Comparison of ENCODE assay signal across 21 mouse cellular contexts in the genomic region with DNA sequence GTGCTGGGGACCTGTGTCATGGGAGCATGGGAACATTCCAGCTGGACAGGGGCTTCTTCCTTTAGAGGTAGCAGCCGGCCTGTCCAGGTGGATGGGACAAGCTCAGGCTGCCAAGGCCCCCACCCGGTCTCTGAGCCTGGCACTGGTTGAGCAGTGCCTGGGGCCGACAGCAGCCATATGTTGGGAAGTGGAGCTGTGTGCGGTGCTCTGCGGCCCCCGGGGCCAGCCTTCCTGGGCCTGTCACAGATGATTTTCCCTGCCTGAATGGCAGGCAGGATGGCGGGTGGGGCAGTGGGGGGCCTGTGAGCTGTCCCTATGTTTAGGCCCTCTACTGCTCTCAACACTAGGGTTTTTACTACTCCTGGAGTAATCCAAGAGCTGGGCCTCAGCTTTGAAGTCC. TPM values are rescaled to one million over a fixed set of nuclear protein-coding genes. Genes with fewer than 3 reads are reported as not detected.
DNase-seq lines count a peak whose midpoint lies in the region; ATAC-seq lines count a peak whose summit lies in the region.
"Had no signal": no experiment of that assay in that cellular context is flagged by ENCODE, and none has a peak within 500 bp of the region (broad histone marks: within the 10 kb centered on the region; RNA-seq: fewer than 3 reads in every experiment).

No protein-coding gene starts in this region.

- H3K4me3 ChIP-seq in heart, embryonic 13.5 days, result no peak overlapping the region
- no peak overlapping the region for H3K4me3 ChIP-seq in heart, embryonic 11.5 days (ENCODE audit: low read depth, low read length)
- H3K4me3 ChIP-seq in midbrain, embryonic 13.5 days (replicated peaks), result no peak overlapping the region
- H3K4me3 ChIP-seq in midbrain, embryonic 16.5 days (ENCODE audit: low read depth, low read length), result no peak overlapping the region
- H3K4me3 ChIP-seq: embryonic facial prominence, embryonic 12.5 days; forebrain, embryonic 10.5 days; heart, embryonic 15.5 days had no signal

- H3K9ac ChIP-seq in heart, embryonic 13.5 days, result 0 out of 2 replicates have a peak overlapping the region, but pooled peaks have one; percentile 9
- H3K9ac ChIP-seq in heart, embryonic 11.5 days (ENCODE audit: low read depth, low read length), result no peak overlapping the region
- peak overlapping the region; percentile 32; the same call in 1 of the 2 replicates for H3K9ac ChIP-seq in midbrain, embryonic 13.5 days (replicated peaks)
- H3K9ac ChIP-seq in midbrain, embryonic 16.5 days (ENCODE audit: low read depth, low read length), result no peak overlapping the region
- H3K9ac ChIP-seq: embryonic facial prominence, embryonic 12.5 days; heart, embryonic 15.5 days; lung, embryonic 14.5 days had no signal

- DNase-seq in cerebellum, postnatal 10 days, result peak; percentile 91 to 93
- DNase-seq in adipocyte (ENCODE audit: low spot score), result no peak
- no peak for DNase-seq in heart, postnatal 14 days
- no peak for DNase-seq in right cerebral cortex, adult 18-20 months
- DNase-seq: kidney, adult 8-10 months; kidney, postnatal 4 days; lung, embryonic 14.5 days; thymus, postnatal 25 days had no signal

- H3K4me1 ChIP-seq in heart, embryonic 13.5 days, result peaks cover 11% of the 10 kb centered on the region
- H3K4me1 ChIP-seq in heart, embryonic 11.5 days (ENCODE audit: control insufficient read depth, insufficient read depth, low read length), result peaks cover 13% of the 10 kb centered on the region
- H3K4me1 ChIP-seq in midbrain, embryonic 13.5 days (replicated peaks), result peaks cover 22% of the 10 kb centered on the region
- peaks cover 4% of the 10 kb centered on the region for H3K4me1 ChIP-seq in midbrain, embryonic 16.5 days (ENCODE audit: control insufficient read depth, insufficient read depth, low read length)

- no peaks in the 10 kb centered on the region for H3K9me3 ChIP-seq in heart, embryonic 13.5 days
- no peaks in the 10 kb centered on the region for H3K9me3 ChIP-seq in heart, embryonic 11.5 days (replicated peaks; ENCODE audit: control insufficient read depth, low read length)
- H3K9me3 ChIP-seq in midbrain, embryonic 13.5 days, result no peaks in the 10 kb centered on the region
- no peaks in the 10 kb centered on the region for H3K9me3 ChIP-seq in midbrain, embryonic 16.5 days (replicated peaks; ENCODE audit: control insufficient read depth, low read length, poor library complexity, severe bottlenecking)
- H3K9me3 ChIP-seq: embryonic facial prominence, embryonic 12.5 days; forebrain, embryonic 10.5 days; heart, embryonic 15.5 days had no signal

- peaks cover 34% of the 10 kb centered on the region for H3K36me3 ChIP-seq in heart, embryonic 13.5 days
- peaks cover 3% of the 10 kb centered on the region; the same call in 1 of the 2 replicates for H3K36me3 ChIP-seq in heart, embryonic 11.5 days (ENCODE audit: control insufficient read depth, insufficient read depth, low read length)
- H3K36me3 ChIP-seq in midbrain, embryonic 13.5 days, result peaks cover 33% of the 10 kb centered on the region
- no peaks in the 10 kb centered on the region; the same call in 1 of the 2 replicates for H3K36me3 ChIP-seq in midbrain, embryonic 16.5 days (ENCODE audit: control insufficient read depth, insufficient read depth, low read length)

- no peak for ATAC-seq in heart, embryonic 13.5 days (ENCODE audit: extremely low read depth, insufficient number of reproducible peaks, low FRiP score, low TSS enrichment)
- ATAC-seq in heart, embryonic 11.5 days (replicated peaks; ENCODE audit: insufficient number of reproducible peaks, low FRiP score, low TSS enrichment), result no peak
- no peak for ATAC-seq in midbrain, embryonic 13.5 days
- ATAC-seq in midbrain, embryonic 16.5 days, result no peak

- H3K27me3 ChIP-seq in heart, embryonic 13.5 days (replicated peaks), result peaks cover 31% of the 10 kb centered on the region
- H3K27me3 ChIP-seq in heart, embryonic 11.5 days (ENCODE audit: control insufficient read depth, insufficient read depth, low read length), result peaks cover 25% of the 10 kb centered on the region
- peaks cover 30% of the 10 kb centered on the region for H3K27me3 ChIP-seq in midbrain, embryonic 13.5 days
- H3K27me3 ChIP-seq in midbrain, embryonic 16.5 days (ENCODE audit: control insufficient read depth, insufficient read depth, low read depth, low read length), result peaks cover 25% of the 10 kb centered on the region

- no peak overlapping the region for H3K27ac ChIP-seq in heart, embryonic 13.5 days (replicated peaks)
- H3K27ac ChIP-seq in heart, embryonic 11.5 days (ENCODE audit: low read depth, low read length), result no peak overlapping the region
- no peak overlapping the region for H3K27ac ChIP-seq in midbrain, embryonic 13.5 days
- H3K27ac ChIP-seq in midbrain, embryonic 16.5 days (ENCODE audit: low read length), result no peak overlapping the region
- H3K27ac ChIP-seq: embryonic facial prominence, embryonic 12.5 days; forebrain, embryonic 10.5 days; heart, embryonic 15.5 days had no signal

- no peak overlapping the region for H3K4me2 ChIP-seq in heart, embryonic 13.5 days
- H3K4me2 ChIP-seq in heart, embryonic 11.5 days, result no peak overlapping the region
- no peak overlapping the region for H3K4me2 ChIP-seq in midbrain, embryonic 13.5 days (replicated peaks)
- H3K4me2 ChIP-seq in midbrain, embryonic 16.5 days (ENCODE audit: low read length), result no peak overlapping the region
- H3K4me2 ChIP-seq: embryonic facial prominence, embryonic 12.5 days; heart, embryonic 15.5 days; lung, embryonic 14.5 days had no signal

- 79% methylated on average over 7 of the region's 7 CpGs for WGBS in heart, embryonic 13.5 days
- WGBS in heart, embryonic 11.5 days (ENCODE audit: insufficient replicate concordance), result 69% methylated on average over 7 of the region's 7 CpGs
- 68% methylated on average over 7 of the region's 7 CpGs for WGBS in midbrain, embryonic 13.5 days
- WGBS in midbrain, embryonic 16.5 days, result 61% methylated on average over 7 of the region's 7 CpGs

- intact Hi-C loops in heart, postnatal 14 days (cut with DNase I), result no loop called here

RNA-seq across cellular contexts. Expression of gene A930017K11Rik, which starts 3.8 kb away (rescaled TPM):
- 0.13 and 0.15 TPM in 2 replicates for polyA plus RNA-seq in heart, embryonic 13.5 days (2015; fragmentation: Nextera tagmentation; extraction: Ambion mirVana)
- polyA plus RNA-seq in heart, embryonic 11.5 days (2014; fragmentation: Nextera tagmentation; extraction: Ambion mirVana), result 0.14 and 0.25 TPM in 2 replicates
- polyA plus RNA-seq in midbrain, embryonic 13.5 days (2015; fragmentation: Nextera tagmentation; extraction: Ambion mirVana), result 0.48 and 0.62 TPM in 2 replicates
- polyA plus RNA-seq in midbrain, embryonic 16.5 days (2015; fragmentation: Nextera tagmentation; extraction: Ambion mirVana), result 2.8 and 3.1 TPM in 2 replicates
- total RNA-seq in heart, postnatal 14 days (2021), result not detected
- total RNA-seq: common myeloid progenitor, adult 5-6 weeks; megakaryocyte progenitor cell, adult 5-6 weeks had no signal
- polyA plus RNA-seq: spleen, adult 2 months had no signal

RNA-seq across cellular contexts. Expression of gene Nhlrc4, which starts 11.4 kb away (rescaled TPM):
- 0.06 TPM in 1 of 2 replicates, not detected in the other for polyA plus RNA-seq in heart, embryonic 13.5 days (2015; fragmentation: Nextera tagmentation; extraction: Ambion mirVana)
- polyA plus RNA-seq in heart, embryonic 11.5 days (2014; fragmentation: Nextera tagmentation; extraction: Ambion mirVana), result 0.34 and 0.42 TPM in 2 replicates
- 0.12 TPM in 1 of 2 replicates, not detected in the other for polyA plus RNA-seq in midbrain, embryonic 13.5 days (2015; fragmentation: Nextera tagmentation; extraction: Ambion mirVana)
- 0.16 and 0.78 TPM in 2 replicates for polyA plus RNA-seq in midbrain, embryonic 16.5 days (2015; fragmentation: Nextera tagmentation; extraction: Ambion mirVana)
- under 1 TPM in 1 of 2 experiments, not detected in 1; 0.17 TPM for total RNA-seq in heart, postnatal 14 days (2021)
- total RNA-seq: common myeloid progenitor, adult 5-6 weeks; layer of hippocampus, postnatal 14 days; left cerebral cortex, postnatal 25 days; megakaryocyte progenitor cell, adult 5-6 weeks had no signal
- polyA plus RNA-seq: lung, embryonic 14.5 days; neural tube, embryonic 14.5 days had no signal

RNA-seq across cellular contexts. Expression of gene Pigq, which starts 11.5 kb away (rescaled TPM):
- polyA plus RNA-seq in heart, embryonic 13.5 days (2015; fragmentation: Nextera tagmentation; extraction: Ambion mirVana), result 60.4 and 62.1 TPM in 2 replicates
- 71.2 and 77.1 TPM in 2 replicates for polyA plus RNA-seq in heart, embryonic 11.5 days (2014; fragmentation: Nextera tagmentation; extraction: Ambion mirVana)
- polyA plus RNA-seq in midbrain, embryonic 13.5 days (2015; fragmentation: Nextera tagmentation; extraction: Ambion mirVana), result 56.9 and 58.0 TPM in 2 replicates
- 71.3 and 85.3 TPM in 2 replicates for polyA plus RNA-seq in midbrain, embryonic 16.5 days (2015; fragmentation: Nextera tagmentation; extraction: Ambion mirVana)
- 10 to 100 TPM; 60.6 to 62.7 TPM for total RNA-seq in heart, postnatal 14 days (2021)

RNA-seq across cellular contexts. Expression of gene Capn15, which starts 29.4 kb away (rescaled TPM):
- polyA plus RNA-seq in heart, embryonic 13.5 days (2015; fragmentation: Nextera tagmentation; extraction: Ambion mirVana), result 9.3 and 10.6 TPM in 2 replicates
- 12.7 and 15.2 TPM in 2 replicates for polyA plus RNA-seq in heart, embryonic 11.5 days (2014; fragmentation: Nextera tagmentation; extraction: Ambion mirVana)
- polyA plus RNA-seq in midbrain, embryonic 13.5 days (2015; fragmentation: Nextera tagmentation; extraction: Ambion mirVana), result 19.1 and 21.1 TPM in 2 replicates
- 20.6 and 20.8 TPM in 2 replicates for polyA plus RNA-seq in midbrain, embryonic 16.5 days (2015; fragmentation: Nextera tagmentation; extraction: Ambion mirVana)
- 10 to 100 TPM; 11.4 to 13.1 TPM for total RNA-seq in heart, postnatal 14 days (2021)

RNA-seq across cellular contexts. Expression of gene Rab40c, which starts 36.7 kb away (rescaled TPM):
- polyA plus RNA-seq in heart, embryonic 13.5 days (2015; fragmentation: Nextera tagmentation; extraction: Ambion mirVana), result 16.1 and 16.4 TPM in 2 replicates
- polyA plus RNA-seq in heart, embryonic 11.5 days (2014; fragmentation: Nextera tagmentation; extraction: Ambion mirVana), result 11.0 and 11.7 TPM in 2 replicates
- 44.3 and 47.1 TPM in 2 replicates for polyA plus RNA-seq in midbrain, embryonic 13.5 days (2015; fragmentation: Nextera tagmentation; extraction: Ambion mirVana)
- polyA plus RNA-seq in midbrain, embryonic 16.5 days (2015; fragmentation: Nextera tagmentation; extraction: Ambion mirVana), result 50.9 and 52.2 TPM in 2 replicates
- 10 to 100 TPM; 14.4 to 20.0 TPM for total RNA-seq in heart, postnatal 14 days (2021)

Comparison
In these comparisons a context has a peak if more than half of its experiments do, and no peak if none do; other contexts are left out.
1. H3K9ac ChIP-seq: peak in heart, embryonic 13.5 days (single experiment) and midbrain, embryonic 13.5 days (single experiment); none in heart, embryonic 11.5 days (single experiment) and midbrain, embryonic 16.5 days (single experiment).
2. DNase-seq: peak in cerebellum, postnatal 10 days (2 of 2); none in adipocyte (single experiment), heart, postnatal 14 days (0 of 2) and right cerebral cortex, adult 18-20 months (single experiment).